Mouse (Mus musculus): ENCODE data around the gene Galnt4. TPM values are rescaled to one million over a fixed set of nuclear protein-coding genes. Genes with fewer than 3 reads are reported as not detected.
A peak's percentile ranks its signal among the peaks of the same experiment; 100 is the strongest.
"Not testable (repeated sequence)": the region's sequence is repeated elsewhere in the genome, so short reads cannot be mapped to it uniquely, and the experiment has no call there.

Galnt4 gene
- polyA plus RNA-seq, 1 experiment from 2014 or later = 2.9 TPM

GRCm38 (mm10) chr10:99157697-99158096 lies 49.7 kb downstream of the Galnt4 start:
- H3K4me2 ChIP-seq (ENCODE audit: low read depth, low read length); H3K4me1 ChIP-seq (ENCODE audit: control insufficient read depth, insufficient read depth, low read length); H3K4me3 ChIP-seq (ENCODE audit: low read depth, low read length); ATAC-seq (ENCODE audit: low read depth); H3K27me3 ChIP-seq (ENCODE audit: control insufficient read depth, insufficient read depth, low read length); H3K9me3 ChIP-seq (ENCODE audit: control insufficient read depth, low read length); H3K36me3 ChIP-seq (ENCODE audit: control insufficient read depth, insufficient read depth, low read length); H3K27ac ChIP-seq (ENCODE audit: low read depth, low read length); H3K9ac ChIP-seq (replicated peaks; ENCODE audit: low read depth, low read length): not testable (repeated sequence)
- 97% methylated on average over 9 of the region's 10 CpGs for WGBS

GRCm38 (mm10) chr10:99161987-99162582 lies 54.1 kb downstream of the Galnt4 start:
- H3K36me3 ChIP-seq (ENCODE audit: control insufficient read depth, insufficient read depth, low read length) = no peaks in the 10 kb centered on the region
- no peaks in the 10 kb centered on the region for H3K9me3 ChIP-seq (ENCODE audit: control insufficient read depth, low read length)
- no peak overlapping the region for H3K9ac ChIP-seq (replicated peaks; ENCODE audit: low read depth, low read length)
- ATAC-seq (ENCODE audit: low read depth) = 0 out of 2 replicates have a peak, but pooled peaks have one; percentile 44
- no peak overlapping the region for H3K4me2 ChIP-seq (ENCODE audit: low read depth, low read length)
- H3K27me3 ChIP-seq (ENCODE audit: control insufficient read depth, insufficient read depth, low read length) = no peaks in the 10 kb centered on the region
- H3K4me3 ChIP-seq (ENCODE audit: low read depth, low read length) = no peak overlapping the region
- H3K4me1 ChIP-seq (ENCODE audit: control insufficient read depth, insufficient read depth, low read length) = no peaks in the 10 kb centered on the region
- WGBS = 41% methylated on average over 8 of the region's 8 CpGs
- no peak overlapping the region for H3K27ac ChIP-seq (ENCODE audit: low read depth, low read length)

Other genes with a start within 250 kb of the Galnt4 start
- gene Atp2b1, start 193.8 kb upstream of the Galnt4 start, polyA plus RNA-seq (2014; fragmentation: Nextera tagmentation; extraction: Ambion mirVana) = 359 and 412 TPM in 2 replicates
- 13.8 and 15.7 TPM in 2 replicates for gene Poc1b, start 1.1 kb upstream of the Galnt4 start, polyA plus RNA-seq (2014; fragmentation: Nextera tagmentation; extraction: Ambion mirVana)
- not detected in 2 replicates for gene Phxr2, start 18.2 kb downstream of the Galnt4 start, polyA plus RNA-seq (2014; fragmentation: Nextera tagmentation; extraction: Ambion mirVana)
- gene Dusp6, start 155.1 kb downstream of the Galnt4 start, polyA plus RNA-seq (2014; fragmentation: Nextera tagmentation; extraction: Ambion mirVana) = 20.3 and 27.6 TPM in 2 replicates

Measured in neural tube, embryonic 14.5 days (tissue).